Mouse (Mus musculus): Measurements from ENCODE around the gene Ccr8. TPM values are rescaled to one million over a fixed set of nuclear protein-coding genes. Genes with fewer than 3 reads are reported as not detected.
A peak's percentile ranks its signal among the peaks of the same experiment; 100 is the strongest.

Ccr8 gene
- polyA plus RNA-seq, 1 experiment = not detected

- no peak within 1 kb of the TSS for H3K4me3 ChIP-seq (ENCODE audit: insufficient read depth, low read length)
- TF ChIP-seq CTCF (IDR thresholded peaks at IDR 0.05; ENCODE audit: low read depth, low read length) (no peak), POLR2A (IDR thresholded peaks at IDR 0.05; ENCODE audit: borderline replicate concordance, low read depth, low read length) (no peak)
- H3K27ac ChIP-seq (ENCODE audit: insufficient read depth, low read depth, low read length) = peak within 1 kb of the TSS; percentile 30; the same call in 1 of the 2 replicates
- H3K4me1 ChIP-seq (ENCODE audit: control insufficient read depth, insufficient read depth, low read length) = peaks cover 37% of the 10 kb centered on the region
Measured at GRCm38 (mm10) chr9:120069779-120070178, 22.1 kb upstream of the Ccr8 start, which contains the start of gene Cx3cr1. Gene Cx3cr1 (minus strand): TSS chr9:120069879.

- no peak overlapping the region for H3K27ac ChIP-seq (ENCODE audit: insufficient read depth, low read depth, low read length)
- H3K4me1 ChIP-seq (ENCODE audit: control insufficient read depth, insufficient read depth, low read length) = peaks cover 36% of the 10 kb centered on the region
- TF ChIP-seq CTCF (IDR thresholded peaks at IDR 0.05; ENCODE audit: low read depth, low read length) (no peak), POLR2A (IDR thresholded peaks at IDR 0.05; ENCODE audit: borderline replicate concordance, low read depth, low read length) (no peak)
- no peak overlapping the region for H3K4me3 ChIP-seq (ENCODE audit: insufficient read depth, low read length)
Measured at GRCm38 (mm10) chr9:120071251-120071650, 20.7 kb upstream of the Ccr8 start.

- H3K4me3 ChIP-seq (ENCODE audit: insufficient read depth, low read length) = no peak overlapping the region
- no peak for TF ChIP-seq POLR2A (IDR thresholded peaks at IDR 0.05; ENCODE audit: borderline replicate concordance, low read depth, low read length)
- TF ChIP-seq CTCF (IDR thresholded peaks at IDR 0.05; ENCODE audit: low read depth, low read length) = peak; percentile 91
- peaks cover 34% of the 10 kb centered on the region for H3K4me1 ChIP-seq (ENCODE audit: control insufficient read depth, insufficient read depth, low read length)
- no peak overlapping the region for H3K27ac ChIP-seq (ENCODE audit: insufficient read depth, low read depth, low read length)
Measured at GRCm38 (mm10) chr9:120073169-120073568, 18.7 kb upstream of the Ccr8 start.

- Histone ChIP-seq H3K4me3 (ENCODE audit: insufficient read depth, low read length) (no peak overlapping the region), H3K27ac (ENCODE audit: insufficient read depth, low read depth, low read length) (no peak overlapping the region), H3K4me1 (ENCODE audit: control insufficient read depth, insufficient read depth, low read length) (peaks cover 23% of the 10 kb centered on the region)
- TF ChIP-seq POLR2A (IDR thresholded peaks at IDR 0.05; ENCODE audit: borderline replicate concordance, low read depth, low read length) = no peak
- no peak for TF ChIP-seq CTCF (IDR thresholded peaks at IDR 0.05; ENCODE audit: low read depth, low read length)
Measured at GRCm38 (mm10) chr9:120074516-120074915, 17.4 kb upstream of the Ccr8 start.

GRCm38 (mm10) chr9:120078241-120078640, 13.7 kb upstream of the Ccr8 start:
- H3K4me1 ChIP-seq (ENCODE audit: control insufficient read depth, insufficient read depth, low read length) = no peaks in the 10 kb centered on the region
- TF ChIP-seq POLR2A (IDR thresholded peaks at IDR 0.05; ENCODE audit: borderline replicate concordance, low read depth, low read length) (no peak), CTCF (IDR thresholded peaks at IDR 0.05; ENCODE audit: low read depth, low read length) (no peak)
- H3K4me3 ChIP-seq (ENCODE audit: insufficient read depth, low read length) = no peak overlapping the region
- no peak overlapping the region for H3K27ac ChIP-seq (ENCODE audit: insufficient read depth, low read depth, low read length)

GRCm38 (mm10) chr9:120079901-120080300, 12.0 kb upstream of the Ccr8 start:
- TF ChIP-seq CTCF (IDR thresholded peaks at IDR 0.05; ENCODE audit: low read depth, low read length) (no peak), POLR2A (IDR thresholded peaks at IDR 0.05; ENCODE audit: borderline replicate concordance, low read depth, low read length) (no peak)
- Histone ChIP-seq H3K4me3 (ENCODE audit: insufficient read depth, low read length) (no peak overlapping the region), H3K27ac (ENCODE audit: insufficient read depth, low read depth, low read length) (no peak overlapping the region)

DNA sequence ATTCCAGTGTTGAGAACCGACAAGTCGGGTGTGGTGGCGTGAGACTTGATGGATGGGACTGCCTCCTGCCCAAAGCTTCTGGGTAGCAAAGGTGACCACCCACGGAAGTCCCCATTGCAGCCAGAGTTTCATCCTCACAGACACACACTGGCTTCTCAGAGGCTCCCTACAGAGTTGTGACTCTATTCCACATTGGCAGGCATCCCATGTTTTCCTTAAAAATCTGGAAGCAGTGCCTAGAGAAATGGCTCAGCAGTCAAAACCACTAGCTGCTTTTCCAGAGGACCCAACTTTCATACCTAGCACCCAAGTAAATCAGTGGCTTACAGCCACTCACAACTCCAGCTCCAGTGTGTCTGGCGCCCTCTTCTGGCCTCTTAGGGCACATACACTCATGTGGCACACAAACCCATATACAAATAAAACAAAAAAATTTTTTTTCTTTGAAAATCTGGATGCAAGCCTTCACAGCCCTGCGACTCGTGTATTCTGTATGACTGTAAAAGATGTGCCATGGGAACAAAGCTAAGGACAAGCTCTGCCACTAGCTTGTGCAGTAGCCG, 11.3 kb upstream of the Ccr8 start:
- Histone ChIP-seq H3K4me1 (ENCODE audit: control insufficient read depth, insufficient read depth, low read length) (no peaks in the 10 kb centered on the region), H3K27ac (ENCODE audit: insufficient read depth, low read depth, low read length) (no peak overlapping the region), H3K4me3 (ENCODE audit: insufficient read depth, low read length) (no peak overlapping the region)
- TF ChIP-seq POLR2A (IDR thresholded peaks at IDR 0.05; ENCODE audit: borderline replicate concordance, low read depth, low read length) = no peak
- TF ChIP-seq CTCF (IDR thresholded peaks at IDR 0.05; ENCODE audit: low read depth, low read length) = no peak

More at GRCm38 (mm10) chr9:120079901-120080300, 12.0 kb upstream of the Ccr8 start:
- no peaks in the 10 kb centered on the region for H3K4me1 ChIP-seq (ENCODE audit: control insufficient read depth, insufficient read depth, low read length)

DNA sequence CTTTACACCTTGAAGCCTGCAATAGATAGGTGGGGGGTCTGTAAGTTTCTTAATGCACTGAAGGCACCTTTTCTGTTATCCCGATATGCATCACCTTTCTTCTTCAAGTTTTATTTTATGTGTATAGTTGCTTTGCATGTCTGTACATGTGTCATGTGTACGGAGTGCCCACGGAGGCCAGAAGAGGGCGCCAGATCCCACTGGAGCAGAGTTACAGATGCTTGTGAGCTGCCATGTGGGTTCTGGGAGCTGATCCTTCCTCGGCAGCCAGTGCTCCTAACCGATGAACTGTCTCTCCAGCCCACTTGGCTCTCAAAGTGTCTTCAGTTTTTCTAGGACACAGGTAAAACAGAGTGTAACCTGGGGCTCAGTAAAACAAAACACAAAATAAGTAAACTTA, 10.7 kb upstream of the Ccr8 start:
- H3K4me1 ChIP-seq (ENCODE audit: control insufficient read depth, insufficient read depth, low read length) = no peaks in the 10 kb centered on the region
- no peak overlapping the region for H3K4me3 ChIP-seq (ENCODE audit: insufficient read depth, low read length)
- TF ChIP-seq POLR2A (IDR thresholded peaks at IDR 0.05; ENCODE audit: borderline replicate concordance, low read depth, low read length) = no peak
- TF ChIP-seq CTCF (IDR thresholded peaks at IDR 0.05; ENCODE audit: low read depth, low read length) = no peak
- no peak overlapping the region for H3K27ac ChIP-seq (ENCODE audit: insufficient read depth, low read depth, low read length)

- Histone ChIP-seq H3K4me1 (ENCODE audit: control insufficient read depth, insufficient read depth, low read length) (no peaks in the 10 kb centered on the region), H3K27ac (ENCODE audit: insufficient read depth, low read depth, low read length) (no peak overlapping the region), H3K4me3 (ENCODE audit: insufficient read depth, low read length) (no peak overlapping the region)
- no peak for TF ChIP-seq POLR2A (IDR thresholded peaks at IDR 0.05; ENCODE audit: borderline replicate concordance, low read depth, low read length)
- TF ChIP-seq CTCF (IDR thresholded peaks at IDR 0.05; ENCODE audit: low read depth, low read length) = no peak
Measured at GRCm38 (mm10) chr9:120081967-120082366, 9.9 kb upstream of the Ccr8 start.

GRCm38 (mm10) chr9:120082691-120083090, 9.2 kb upstream of the Ccr8 start:
- Histone ChIP-seq H3K4me1 (ENCODE audit: control insufficient read depth, insufficient read depth, low read length) (no peaks in the 10 kb centered on the region), H3K4me3 (ENCODE audit: insufficient read depth, low read length) (no peak overlapping the region), H3K27ac (ENCODE audit: insufficient read depth, low read depth, low read length) (no peak overlapping the region)
- TF ChIP-seq POLR2A (IDR thresholded peaks at IDR 0.05; ENCODE audit: borderline replicate concordance, low read depth, low read length) (no peak), CTCF (IDR thresholded peaks at IDR 0.05; ENCODE audit: low read depth, low read length) (no peak)
